Mouse (Mus musculus) spleen, postnatal 10 days (tissue): Measurements from ENCODE around the gene Map3k5.
A peak's percentile ranks its signal among the peaks of the same experiment; 100 is the strongest.
"Not testable (repeated sequence)": the region's sequence is repeated elsewhere in the genome, so short reads cannot be mapped to it uniquely, and the experiment has no call there.

ENCODE experiments used
- DNase-seq, 2 experiments: peaks; one replicate each; pipeline ENCODE4 v3.0.0; 2021 to 2022; ENCODE audit warnings: low spot score in 2 of 2

Map3k5 gene

GRCm38 (mm10) chr10:19934384-19935294 is at the start of gene Map3k5:
Gene Map3k5, plus strand, starts transcription at chr10:19934472.
- peak; percentile 41 to 56 for DNase-seq

- DNase-seq = no peak
Observed at GRCm38 (mm10) chr10:19886249-19886648, 48.0 kb upstream of the Map3k5 start.

GRCm38 (mm10) chr10:19889908-19890307 is 44.4 kb upstream of the Map3k5 start:
- no peak for DNase-seq

GRCm38 (mm10) chr10:19891686-19892085 is 42.6 kb upstream of the Map3k5 start:
- no peak for DNase-seq

- no peak for DNase-seq
Observed at GRCm38 (mm10) chr10:19893146-19893545, 41.1 kb upstream of the Map3k5 start.

GRCm38 (mm10) chr10:19893976-19894375 is 40.3 kb upstream of the Map3k5 start:
- peak; percentile 16 to 50 for DNase-seq

- no peak for DNase-seq
Observed at GRCm38 (mm10) chr10:19900191-19900590, 34.1 kb upstream of the Map3k5 start.

GRCm38 (mm10) chr10:19901992-19902391 is 32.3 kb upstream of the Map3k5 start:
- DNase-seq = no peak

GRCm38 (mm10) chr10:19904077-19904820 is 30.0 kb upstream of the Map3k5 start:
- DNase-seq = no peak

- DNase-seq = peak; percentile 90
Observed at GRCm38 (mm10) chr10:19907246-19907804, 26.9 kb upstream of the Map3k5 start, which contains the start of gene Pex7. Gene Pex7, minus strand, starts transcription at chr10:19907689.

GRCm38 (mm10) chr10:19908076-19908475 is 26.2 kb upstream of the Map3k5 start:
- no peak for DNase-seq

GRCm38 (mm10) chr10:19910516-19910915 is 23.8 kb upstream of the Map3k5 start:
- no peak for DNase-seq

- DNase-seq = no peak
Observed at GRCm38 (mm10) chr10:19911583-19911982, 22.7 kb upstream of the Map3k5 start.

- no peak for DNase-seq
Observed at GRCm38 (mm10) chr10:19913806-19914205, 20.5 kb upstream of the Map3k5 start.

- DNase-seq = peak in 1 of 2 experiments; percentile 42
Observed at GRCm38 (mm10) chr10:19915301-19915700, 19.0 kb upstream of the Map3k5 start.

GRCm38 (mm10) chr10:19922410-19922809 is 11.9 kb upstream of the Map3k5 start:
- DNase-seq = no peak

GRCm38 (mm10) chr10:19924256-19924655 is 10.0 kb upstream of the Map3k5 start:
- DNase-seq = no peak

- not testable (repeated sequence) for DNase-seq
Observed at GRCm38 (mm10) chr10:19926391-19926897, 7.8 kb upstream of the Map3k5 start.

GRCm38 (mm10) chr10:19928205-19928604 is 6.1 kb upstream of the Map3k5 start:
- DNase-seq = no peak

- DNase-seq = no peak
Observed at GRCm38 (mm10) chr10:19932986-19933385, 1.3 kb upstream of the Map3k5 start.

GRCm38 (mm10) chr10:19933511-19934383 is 525 bp upstream of the Map3k5 start:
- DNase-seq = peak; percentile 69 to 79
